Mouse (Mus musculus) testis, adult 2 months (tissue): ENCODE results near the gene Tubb5.

ENCODE experiments used
- CTCF ChIP-seq: fragments of 200-500 bp; IDR thresholded peaks from 2 replicates; pipeline ENCODE4 v1.5.1; 2012; ENCODE audit warnings: low read depth, mild to moderate bottlenecking, inconsistent platforms, low read length, moderate library complexity; ENCODE audit not compliant: control insufficient read depth, insufficient read depth, insufficient replicate concordance
- POLR2A ChIP-seq: fragments of 200-500 bp; IDR thresholded peaks from 2 replicates; pipeline ENCODE4 v1.6.1; 2012; ENCODE audit warnings: low read depth, mild to moderate bottlenecking, inconsistent platforms, low read length, moderate library complexity; ENCODE audit not compliant: control insufficient read depth

DNA sequence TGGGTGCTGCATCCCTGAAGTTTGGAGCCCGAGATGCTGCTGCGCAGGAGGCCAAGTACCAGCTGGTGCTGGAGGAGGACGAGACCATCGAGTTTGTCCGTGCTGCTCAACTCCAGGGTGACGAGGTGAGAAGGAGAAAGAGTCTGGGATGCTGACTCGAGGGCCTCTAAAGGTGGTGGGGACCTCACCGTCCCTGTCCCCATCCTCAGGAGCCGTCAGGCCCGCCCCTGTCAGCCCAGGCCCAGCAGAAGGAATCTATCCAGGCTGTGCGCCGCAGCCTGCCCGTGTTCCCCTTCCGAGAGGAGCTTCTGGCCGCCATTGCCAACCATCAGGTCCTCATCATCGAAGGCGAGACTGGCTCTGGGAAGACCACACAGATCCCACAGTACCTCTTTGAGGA, 44.8 kb upstream of the Tubb5 start:
- TF ChIP-seq CTCF (no peak), POLR2A (no peak)
